Mouse (Mus musculus): ENCODE data around the gene Pf4. TPM values are rescaled to one million over a fixed set of nuclear protein-coding genes. Genes with fewer than 3 reads are reported as not detected.

Pf4 gene
- polyA plus RNA-seq, 1 experiment: not detected

DNA sequence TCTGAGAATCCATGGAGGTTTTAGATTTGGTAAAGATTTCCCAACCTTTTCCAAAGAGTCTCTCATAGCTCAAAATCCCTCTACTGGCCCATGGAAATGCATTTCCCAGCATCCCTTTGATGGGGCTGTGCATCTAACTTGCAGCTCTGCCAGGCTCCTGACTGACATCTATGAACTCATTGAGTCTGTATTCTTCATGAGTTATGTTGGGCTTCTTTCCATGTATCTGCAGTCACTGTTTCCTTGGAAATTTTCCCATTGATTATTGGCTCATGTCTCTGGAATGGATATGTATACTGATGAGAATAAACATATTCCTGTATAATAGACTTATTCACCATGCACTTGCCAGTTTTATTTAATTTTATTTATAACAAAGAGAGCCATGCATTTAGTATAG lies 33.8 kb downstream of the Pf4 start:
- no peak for TF ChIP-seq POLR2A (IDR thresholded peaks at IDR 0.05; ENCODE audit: insufficient read depth, low read depth, low read length)
- no peak for TF ChIP-seq CTCF (IDR thresholded peaks at IDR 0.05; ENCODE audit: insufficient read depth, low read depth, low read length)
- H3K4me3 ChIP-seq (ENCODE audit: insufficient read depth, low read depth, low read length): no peak overlapping the region

DNA sequence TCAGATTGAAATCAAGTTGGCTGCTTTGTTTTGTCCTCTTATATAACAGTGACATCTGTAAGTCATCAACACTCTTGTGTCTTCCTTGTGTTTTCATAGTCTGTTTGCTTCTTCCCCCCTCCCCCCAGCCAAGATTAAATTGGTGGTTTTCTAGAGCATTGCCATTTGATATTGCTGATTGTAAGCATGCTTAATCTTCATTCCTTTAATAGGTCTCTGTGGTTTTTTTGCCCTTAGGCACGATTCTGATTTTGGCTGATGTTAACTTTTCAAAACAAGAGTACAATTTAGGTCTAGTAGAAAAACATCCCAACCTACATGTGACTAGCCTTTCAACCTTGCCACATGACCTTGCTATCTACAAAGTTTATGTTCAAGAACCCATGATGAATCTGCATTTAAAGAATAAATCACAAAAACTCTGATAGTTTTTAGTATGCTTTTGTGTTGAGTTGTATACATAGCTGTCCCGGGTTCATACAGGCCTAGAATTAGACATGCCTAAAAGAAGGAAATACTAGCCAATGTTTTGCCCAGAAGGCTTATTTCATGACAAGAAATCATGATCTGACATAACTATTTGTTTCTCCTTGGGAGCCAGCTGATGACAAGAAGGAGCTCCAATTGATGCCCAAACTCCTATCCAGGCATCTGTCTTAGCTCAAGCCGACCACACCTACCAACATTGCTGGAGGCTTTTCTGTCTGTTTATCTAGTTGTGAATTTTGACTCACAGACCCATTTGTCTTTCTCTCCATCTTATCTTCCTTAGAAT lies 35.1 kb downstream of the Pf4 start:
- H3K4me3 ChIP-seq (ENCODE audit: insufficient read depth, low read depth, low read length): no peak overlapping the region
- WGBS: 84% methylated on average over 3 of the region's 3 CpGs
- no peak overlapping the region for H3K27ac ChIP-seq (ENCODE audit: insufficient read depth, low read depth, low read length)
- TF ChIP-seq POLR2A (IDR thresholded peaks at IDR 0.05; ENCODE audit: insufficient read depth, low read depth, low read length) (no peak), CTCF (IDR thresholded peaks at IDR 0.05; ENCODE audit: insufficient read depth, low read depth, low read length) (no peak)
- H3K4me1 ChIP-seq (ENCODE audit: control insufficient read depth, insufficient read depth, low read length): no peaks in the 10 kb centered on the region

More for the DNA sequence above, 33.8 kb downstream of the Pf4 start:
- Histone ChIP-seq H3K4me1 (ENCODE audit: control insufficient read depth, insufficient read depth, low read length) (no peaks in the 10 kb centered on the region), H3K27ac (ENCODE audit: insufficient read depth, low read depth, low read length) (no peak overlapping the region)

DNA sequence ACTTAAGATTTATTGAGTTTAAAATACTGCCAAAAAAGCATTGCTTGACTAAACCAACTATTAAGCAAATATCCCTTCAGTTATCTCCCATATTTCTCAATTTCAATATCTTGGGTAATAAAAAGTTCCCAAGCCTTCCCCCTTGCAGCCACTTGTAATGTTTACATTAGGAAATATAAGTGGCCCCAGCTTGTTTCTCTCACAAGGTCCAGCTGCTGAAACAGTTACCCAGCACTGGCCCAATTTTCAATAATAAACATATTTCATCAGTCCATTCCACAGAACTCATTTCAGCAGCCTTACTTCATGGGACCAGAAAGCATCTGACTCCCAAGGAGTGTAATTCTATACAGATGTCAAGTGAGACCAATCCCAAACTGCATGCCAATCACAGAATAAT lies 47.5 kb downstream of the Pf4 start:
- no peak overlapping the region for H3K4me3 ChIP-seq (ENCODE audit: insufficient read depth, low read depth, low read length)
- no peak overlapping the region for H3K27ac ChIP-seq (ENCODE audit: insufficient read depth, low read depth, low read length)
- no peaks in the 10 kb centered on the region for H3K4me1 ChIP-seq (ENCODE audit: control insufficient read depth, insufficient read depth, low read length)
- TF ChIP-seq CTCF (IDR thresholded peaks at IDR 0.05; ENCODE audit: insufficient read depth, low read depth, low read length) (no peak), POLR2A (IDR thresholded peaks at IDR 0.05; ENCODE audit: insufficient read depth, low read depth, low read length) (no peak)

Other genes starting within 250 kb of the Pf4 start
- gene 5830473C10Rik, start 211.3 kb upstream of the Pf4 start, polyA plus RNA-seq (2012; ENCODE audit: insufficient read depth, insufficient read length, low replicate concordance, missing spikeins): not detected in 2 replicates
- gene Rassf6, start 131.8 kb upstream of the Pf4 start, polyA plus RNA-seq (2012; ENCODE audit: insufficient read depth, insufficient read length, low replicate concordance, missing spikeins): not detected in 2 replicates
- not detected in 2 replicates for gene Cxcl5, start 13.1 kb upstream of the Pf4 start, polyA plus RNA-seq (2012; ENCODE audit: insufficient read depth, insufficient read length, low replicate concordance, missing spikeins)
- not detected in 2 replicates for gene Ppbp, start 3.9 kb upstream of the Pf4 start, polyA plus RNA-seq (2012; ENCODE audit: insufficient read depth, insufficient read length, low replicate concordance, missing spikeins)
- gene Cxcl3, start 13.7 kb downstream of the Pf4 start, polyA plus RNA-seq (2012; ENCODE audit: insufficient read depth, insufficient read length, low replicate concordance, missing spikeins): not detected in 2 replicates
- gene Cxcl15, start 22.1 kb downstream of the Pf4 start, polyA plus RNA-seq (2012; ENCODE audit: insufficient read depth, insufficient read length, low replicate concordance, missing spikeins): not detected in 2 replicates
- gene Cxcl1, start 118.8 kb downstream of the Pf4 start, polyA plus RNA-seq (2012; ENCODE audit: insufficient read depth, insufficient read length, low replicate concordance, missing spikeins): not detected in 2 replicates
- not detected in 2 replicates for gene Cxcl2, start 131.4 kb downstream of the Pf4 start, polyA plus RNA-seq (2012; ENCODE audit: insufficient read depth, insufficient read length, low replicate concordance, missing spikeins)
- not detected in 2 replicates for gene Mthfd2l, start 158.7 kb downstream of the Pf4 start, polyA plus RNA-seq (2012; ENCODE audit: insufficient read depth, insufficient read length, low replicate concordance, missing spikeins)